Mouse (Mus musculus) adrenal gland, postnatal 36 days (tissue): ENCODE measurements around the gene Fzd2. TPM values are rescaled to one million over a fixed set of nuclear protein-coding genes. Genes with fewer than 3 reads are reported as not detected.
"Not testable (repeated sequence)": the region's sequence is repeated elsewhere in the genome, so short reads cannot be mapped to it uniquely, and the experiment has no call there.

Experiments used
- DNase-seq, 2 experiments: peaks; one replicate each; pipeline ENCODE4 v3.0.0; 2021; ENCODE audit warnings: mixed read lengths in 1 of 2
- long read RNA-seq, 2 experiments: library from polyadenylated mRNA; stranded (forward); transcript quantifications; one replicate each; pipeline ENCODE4 v2.0.0; 2021; ENCODE audit warnings: borderline sequencing depth in 2 of 2
- total RNA-seq, 2 experiments: library from RNA; stranded (reverse); gene quantifications; 2 replicates each; pipeline ENCODE4 v1.2.3; 2021

Gene Fzd2
- 1 to 10 TPM; 3.1 to 4.2 TPM for total RNA-seq
- long read RNA-seq, experiment 1, transcript Fzd2-201 (1 exons, 3,663 nt): major isoform, 7 of 7 reads
- long read RNA-seq, experiment 1, partial matches to known transcripts: 0 of 7 reads
- long read RNA-seq, experiment 1, other reads (novel, unspliced or antisense): 0 of 7 reads
- long read RNA-seq, experiment 2, partial matches to known transcripts: 0 of 2 reads
- long read RNA-seq, experiment 2, other reads (novel, unspliced or antisense): 0 of 2 reads

GRCm38 (mm10) chr11:102604010-102604584 lies at the start of gene Fzd2:
TSS of gene Fzd2 (plus strand) at chr11:102604396.
- peak; percentile 85 for DNase-seq

GRCm38 (mm10) chr11:102555400-102556030 lies 48.7 kb upstream of the Fzd2 start:
- DNase-seq: peak; percentile 38 to 66

GRCm38 (mm10) chr11:102556031-102556715 lies 48.0 kb upstream of the Fzd2 start, which contains the start of gene Gpatch8:
TSS of gene Gpatch8 (minus strand) at chr11:102556392.
- DNase-seq: peak; percentile 94 to 95

GRCm38 (mm10) chr11:102556716-102557074 lies 47.5 kb upstream of the Fzd2 start:
- DNase-seq: no peak

GRCm38 (mm10) chr11:102557386-102557785 lies 46.8 kb upstream of the Fzd2 start:
- no peak for DNase-seq

- no peak for DNase-seq
Observed at GRCm38 (mm10) chr11:102558704-102559103, 45.5 kb upstream of the Fzd2 start.

GRCm38 (mm10) chr11:102564952-102565671 lies 39.1 kb upstream of the Fzd2 start:
- DNase-seq: not testable (repeated sequence)

- DNase-seq: no peak
Observed at GRCm38 (mm10) chr11:102565741-102566140, 38.5 kb upstream of the Fzd2 start.

- DNase-seq: no peak
Observed at GRCm38 (mm10) chr11:102566290-102566689, 37.9 kb upstream of the Fzd2 start.

- DNase-seq: no peak
Observed at GRCm38 (mm10) chr11:102567157-102567556, 37.0 kb upstream of the Fzd2 start.

GRCm38 (mm10) chr11:102567723-102568122 lies 36.5 kb upstream of the Fzd2 start:
- DNase-seq: no peak

- peak in 1 of 2 experiments; percentile 16 for DNase-seq
Observed at GRCm38 (mm10) chr11:102568191-102568590, 36.0 kb upstream of the Fzd2 start.

GRCm38 (mm10) chr11:102568756-102569377 lies 35.3 kb upstream of the Fzd2 start:
- DNase-seq: no peak

GRCm38 (mm10) chr11:102572866-102573663 lies 31.1 kb upstream of the Fzd2 start:
- DNase-seq: peak; percentile 90 to 92

GRCm38 (mm10) chr11:102575034-102575433 lies 29.2 kb upstream of the Fzd2 start:
- DNase-seq: no peak

GRCm38 (mm10) chr11:102576050-102576754 lies 28.0 kb upstream of the Fzd2 start:
- no peak for DNase-seq

GRCm38 (mm10) chr11:102578341-102579118 lies 25.7 kb upstream of the Fzd2 start:
- DNase-seq: peak; percentile 87 to 92

- peak in 1 of 2 experiments; percentile 8 for DNase-seq
Observed at GRCm38 (mm10) chr11:102579165-102580033, 24.8 kb upstream of the Fzd2 start, which contains the start of gene Gm11627. TSS of gene Gm11627 (minus strand) at chr11:102579461.
